Mouse (Mus musculus): ENCODE measurements around the gene Olfml3. TPM values are rescaled to one million over a fixed set of nuclear protein-coding genes. Genes with fewer than 3 reads are reported as not detected.
A peak's percentile ranks its signal among the peaks of the same experiment; 100 is the strongest.

The Olfml3 gene
- polyA plus RNA-seq, 1 experiment from 2014 or later, result 27.7 TPM

DNA sequence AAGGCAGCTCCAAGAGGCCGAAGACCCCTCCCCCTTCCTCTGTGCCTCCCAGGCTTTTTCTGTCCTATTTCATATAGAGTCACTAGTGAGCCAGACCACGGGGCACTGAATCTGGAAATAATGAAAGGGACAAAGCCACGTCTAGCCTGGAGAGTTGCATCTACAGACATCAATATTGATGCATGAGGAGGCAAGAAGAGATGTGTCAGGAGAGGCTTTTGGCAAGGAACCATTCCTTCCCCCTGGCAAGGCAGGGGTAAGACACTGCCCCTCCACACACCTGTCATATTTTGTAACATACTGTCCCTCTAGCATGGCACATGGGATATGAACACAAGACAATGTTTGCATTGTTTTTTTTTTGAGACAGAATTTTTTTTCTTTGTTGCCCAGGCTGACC lies 11.2 kb downstream of the Olfml3 start:
- H3K27ac ChIP-seq (replicated peaks; ENCODE audit: low read depth, low read length), result no peak overlapping the region
- H3K4me3 ChIP-seq (ENCODE audit: low read depth, low read length), result no peak overlapping the region
- ATAC-seq (ENCODE audit: insufficient number of reproducible peaks, low FRiP score, low TSS enrichment, low read depth) (no peak), DNase-seq (ENCODE audit: low spot score) (no peak)
- H3K9ac ChIP-seq (ENCODE audit: low read length), result no peak overlapping the region
- H3K27me3 ChIP-seq (ENCODE audit: control insufficient read depth, insufficient read depth, low read length), result no peaks in the 10 kb centered on the region
- no peak overlapping the region for H3K4me2 ChIP-seq (ENCODE audit: low read depth, severe bottlenecking)
- no peaks in the 10 kb centered on the region for H3K9me3 ChIP-seq (ENCODE audit: control insufficient read depth, low read length)
- 33% methylated on average over 3 of the region's 3 CpGs for WGBS
- H3K4me1 ChIP-seq (ENCODE audit: control insufficient read depth, insufficient read depth, low read length), result peaks cover 4% of the 10 kb centered on the region; the same call in 1 of the 2 replicates
- H3K36me3 ChIP-seq (ENCODE audit: control insufficient read depth, insufficient read depth, low read length), result no peaks in the 10 kb centered on the region

DNA sequence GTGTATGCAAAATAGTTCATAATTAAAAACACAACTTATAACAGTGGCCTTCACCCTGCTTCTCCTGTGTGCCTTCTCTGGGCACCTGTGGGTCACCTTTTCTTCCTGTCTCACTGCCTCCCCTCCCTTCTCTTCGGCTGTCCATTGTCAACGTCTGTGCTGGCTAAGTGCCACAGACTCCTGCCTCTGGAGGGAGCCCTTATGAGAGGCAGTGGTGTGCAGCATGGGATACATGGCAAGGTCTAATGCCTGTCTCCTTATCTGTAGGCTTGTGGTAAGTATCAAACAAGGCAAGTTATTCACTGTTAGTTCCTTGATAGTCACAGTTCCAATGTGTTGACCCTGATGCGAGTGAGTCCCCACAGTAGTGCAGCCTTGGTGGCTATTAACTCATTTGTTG lies 13.7 kb downstream of the Olfml3 start:
- Histone ChIP-seq H3K9me3 (ENCODE audit: control insufficient read depth, low read length) (no peaks in the 10 kb centered on the region), H3K4me3 (ENCODE audit: low read depth, low read length) (no peak overlapping the region), H3K4me1 (ENCODE audit: control insufficient read depth, insufficient read depth, low read length) (peaks cover 4% of the 10 kb centered on the region; the same call in 1 of the 2 replicates), H3K4me2 (ENCODE audit: low read depth, severe bottlenecking) (no peak overlapping the region), H3K9ac (ENCODE audit: low read length) (no peak overlapping the region), H3K27me3 (ENCODE audit: control insufficient read depth, insufficient read depth, low read length) (no peaks in the 10 kb centered on the region), H3K27ac (replicated peaks; ENCODE audit: low read depth, low read length) (no peak overlapping the region), H3K36me3 (ENCODE audit: control insufficient read depth, insufficient read depth, low read length) (no peaks in the 10 kb centered on the region)
- DNase-seq (ENCODE audit: low spot score) (no peak), ATAC-seq (ENCODE audit: insufficient number of reproducible peaks, low FRiP score, low TSS enrichment, low read depth) (no peak)
- 66% methylated on average over 3 of the region's 3 CpGs for WGBS

DNA sequence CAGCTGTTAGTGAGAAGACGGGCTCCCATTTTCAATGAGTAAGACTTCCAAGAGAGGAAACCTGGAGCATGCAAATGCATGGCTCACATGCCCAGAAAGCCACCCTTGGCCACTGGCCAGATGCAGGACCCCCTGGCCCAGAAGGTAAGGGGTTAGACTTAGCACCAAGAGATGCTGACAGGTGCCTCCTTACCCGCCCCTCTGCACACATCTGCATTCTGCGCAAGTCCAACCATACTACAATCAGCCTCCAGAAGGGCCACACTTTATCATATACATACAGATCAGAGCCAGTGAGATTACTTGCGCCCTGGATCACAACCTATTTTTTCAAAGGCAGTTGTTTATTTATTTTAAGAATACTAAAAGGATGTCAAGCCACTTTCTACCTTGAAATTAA lies 19.1 kb downstream of the Olfml3 start:
- no peak overlapping the region for H3K27ac ChIP-seq (replicated peaks; ENCODE audit: low read depth, low read length)
- DNase-seq (ENCODE audit: low spot score), result no peak
- no peak overlapping the region for H3K9ac ChIP-seq (ENCODE audit: low read length)
- peaks cover 7% of the 10 kb centered on the region; the same call in 1 of the 2 replicates for H3K4me1 ChIP-seq (ENCODE audit: control insufficient read depth, insufficient read depth, low read length)
- no peak for ATAC-seq (ENCODE audit: insufficient number of reproducible peaks, low FRiP score, low TSS enrichment, low read depth)
- H3K4me2 ChIP-seq (ENCODE audit: low read depth, severe bottlenecking), result no peak overlapping the region
- no peaks in the 10 kb centered on the region for H3K27me3 ChIP-seq (ENCODE audit: control insufficient read depth, insufficient read depth, low read length)
- H3K9me3 ChIP-seq (ENCODE audit: control insufficient read depth, low read length), result no peaks in the 10 kb centered on the region
- no peak overlapping the region for H3K4me3 ChIP-seq (ENCODE audit: low read depth, low read length)
- H3K36me3 ChIP-seq (ENCODE audit: control insufficient read depth, insufficient read depth, low read length), result no peaks in the 10 kb centered on the region
- 95% methylated on average over 4 of the region's 4 CpGs for WGBS

DNA sequence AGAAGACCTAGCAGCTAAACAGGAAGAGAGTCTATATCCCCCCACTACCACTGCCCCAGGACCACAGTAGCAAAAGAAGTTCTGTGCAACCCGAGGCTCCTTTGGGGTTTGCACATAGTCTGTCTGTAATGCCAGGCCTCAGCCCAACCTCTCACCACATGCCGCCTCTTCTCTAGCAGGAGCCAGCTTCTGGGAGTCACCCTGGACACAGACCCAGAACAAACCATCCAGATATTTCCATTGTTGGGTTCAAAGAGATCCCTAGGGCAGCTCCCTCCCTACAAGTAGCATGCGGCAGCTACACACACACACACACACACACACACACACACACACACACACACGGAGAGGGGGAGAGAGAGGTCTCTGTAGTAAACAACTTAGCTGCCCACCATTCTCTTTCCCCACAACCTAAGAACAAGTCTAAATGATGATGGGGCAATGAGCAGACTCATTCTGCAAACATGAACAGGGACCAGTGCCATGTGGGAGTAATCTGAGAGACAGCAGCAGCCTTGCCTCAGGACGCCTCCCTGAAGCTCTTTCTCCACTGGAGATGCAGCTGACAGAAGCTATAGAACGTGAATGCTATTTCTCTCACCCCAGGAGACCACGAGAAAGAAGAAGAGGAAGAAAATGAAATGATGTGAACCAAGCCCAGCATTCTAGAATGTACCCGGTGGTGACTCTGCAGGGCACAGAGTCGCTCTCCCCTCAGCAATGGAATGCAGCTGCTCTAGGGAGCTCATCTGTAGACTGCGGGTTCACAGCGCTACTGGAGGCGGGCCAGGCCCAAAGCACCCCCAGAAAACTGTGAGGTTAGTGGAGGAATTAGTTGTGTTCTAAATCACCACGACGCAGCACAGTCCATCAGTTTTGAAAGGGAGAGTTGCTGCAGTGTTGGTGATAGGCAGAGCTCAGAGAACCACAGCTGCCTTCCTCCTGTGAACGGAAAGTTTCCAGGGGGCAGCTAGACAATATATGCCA lies 20.7 kb downstream of the Olfml3 start:
- Histone ChIP-seq H3K27ac (replicated peaks; ENCODE audit: low read depth, low read length) (no peak overlapping the region), H3K4me2 (ENCODE audit: low read depth, severe bottlenecking) (no peak overlapping the region), H3K9me3 (ENCODE audit: control insufficient read depth, low read length) (no peaks in the 10 kb centered on the region), H3K27me3 (ENCODE audit: control insufficient read depth, insufficient read depth, low read length) (no peaks in the 10 kb centered on the region), H3K9ac (ENCODE audit: low read length) (no peak overlapping the region), H3K4me3 (ENCODE audit: low read depth, low read length) (no peak overlapping the region), H3K4me1 (ENCODE audit: control insufficient read depth, insufficient read depth, low read length) (peaks cover 7% of the 10 kb centered on the region; the same call in 1 of the 2 replicates), H3K36me3 (ENCODE audit: control insufficient read depth, insufficient read depth, low read length) (no peaks in the 10 kb centered on the region)
- ATAC-seq (ENCODE audit: insufficient number of reproducible peaks, low FRiP score, low TSS enrichment, low read depth) (no peak), DNase-seq (ENCODE audit: low spot score) (no peak)
- WGBS, result 63% methylated on average over 15 of the region's 15 CpGs

DNA sequence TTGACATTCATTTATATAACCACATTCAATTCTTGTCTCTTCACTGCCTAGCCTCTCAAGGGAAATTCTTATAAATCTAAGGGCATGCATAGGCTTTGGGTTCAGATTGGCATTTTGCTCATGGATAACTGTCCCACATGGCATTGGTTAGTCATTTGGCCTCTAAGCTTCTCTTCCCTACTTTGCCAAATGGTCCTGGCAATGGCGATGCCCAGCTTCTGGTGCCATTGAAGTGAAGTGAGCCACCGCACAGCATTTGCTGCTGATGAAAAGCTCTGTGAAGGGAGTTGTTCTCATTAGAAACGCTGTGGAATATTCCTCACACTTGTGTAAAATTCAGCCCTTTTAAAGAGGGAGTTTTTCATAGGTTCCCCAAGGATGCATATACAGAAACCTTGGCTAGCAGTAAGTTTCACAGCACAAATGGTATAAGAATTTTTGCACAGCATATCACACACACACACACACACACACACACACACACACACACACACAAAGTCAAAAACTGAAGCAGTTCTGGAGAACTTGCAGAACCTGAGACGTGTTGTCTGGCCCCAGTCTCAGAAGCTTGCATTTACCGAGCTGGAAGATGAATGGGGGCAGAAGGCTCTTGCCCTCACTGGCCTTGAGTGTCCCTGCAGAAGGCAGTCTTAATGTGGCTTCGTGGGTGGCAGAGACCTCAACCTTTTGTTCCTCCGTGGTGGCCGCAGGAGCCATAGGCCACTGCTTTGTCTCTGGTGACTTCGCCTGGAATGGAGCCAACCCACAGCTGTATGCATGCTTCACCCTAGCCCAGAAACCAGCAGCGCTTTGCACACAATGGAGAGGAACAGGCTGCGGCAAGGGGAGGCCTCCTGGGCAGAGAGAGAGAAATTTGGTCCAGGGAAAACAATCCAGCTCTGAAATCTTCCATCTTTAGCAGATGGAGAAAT lies 21.8 kb downstream of the Olfml3 start:
- no peaks in the 10 kb centered on the region for H3K36me3 ChIP-seq (ENCODE audit: control insufficient read depth, insufficient read depth, low read length)
- H3K4me3 ChIP-seq (ENCODE audit: low read depth, low read length), result no peak overlapping the region
- H3K9me3 ChIP-seq (ENCODE audit: control insufficient read depth, low read length), result no peaks in the 10 kb centered on the region
- no peak overlapping the region for H3K9ac ChIP-seq (ENCODE audit: low read length)
- no peak for ATAC-seq (ENCODE audit: insufficient number of reproducible peaks, low FRiP score, low TSS enrichment, low read depth)
- WGBS, result 51% methylated on average over 11 of the region's 11 CpGs
- no peak for DNase-seq (ENCODE audit: low spot score)
- no peak overlapping the region for H3K4me2 ChIP-seq (ENCODE audit: low read depth, severe bottlenecking)
- no peak overlapping the region for H3K27ac ChIP-seq (replicated peaks; ENCODE audit: low read depth, low read length)
- peaks cover 7% of the 10 kb centered on the region; the same call in 1 of the 2 replicates for H3K4me1 ChIP-seq (ENCODE audit: control insufficient read depth, insufficient read depth, low read length)
- H3K27me3 ChIP-seq (ENCODE audit: control insufficient read depth, insufficient read depth, low read length), result no peaks in the 10 kb centered on the region

DNA sequence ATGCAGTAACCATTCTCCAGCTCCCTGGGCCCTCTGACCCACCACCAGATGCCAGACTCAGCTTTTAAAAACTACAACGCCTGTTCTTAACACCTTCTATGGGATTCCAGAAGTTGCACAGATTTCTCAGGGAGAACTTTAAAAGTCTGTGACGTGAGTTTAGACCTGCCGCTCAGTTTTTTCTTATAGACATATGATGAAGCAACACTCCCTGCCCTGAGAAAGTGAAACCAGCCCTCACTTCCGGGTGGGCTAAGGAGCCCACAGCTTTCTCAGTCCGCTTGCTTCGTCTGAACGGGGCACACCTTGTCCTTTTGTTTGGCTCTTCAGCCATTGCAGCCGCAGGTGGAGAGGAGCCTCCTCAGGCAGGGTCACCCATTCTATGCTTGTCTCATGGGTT lies 22.9 kb downstream of the Olfml3 start:
- Histone ChIP-seq H3K36me3 (ENCODE audit: control insufficient read depth, insufficient read depth, low read length) (no peaks in the 10 kb centered on the region), H3K9ac (ENCODE audit: low read length) (no peak overlapping the region), H3K4me1 (ENCODE audit: control insufficient read depth, insufficient read depth, low read length) (peaks cover 7% of the 10 kb centered on the region; the same call in 1 of the 2 replicates), H3K27me3 (ENCODE audit: control insufficient read depth, insufficient read depth, low read length) (no peaks in the 10 kb centered on the region), H3K27ac (replicated peaks; ENCODE audit: low read depth, low read length) (no peak overlapping the region), H3K4me2 (ENCODE audit: low read depth, severe bottlenecking) (no peak overlapping the region), H3K9me3 (ENCODE audit: control insufficient read depth, low read length) (no peaks in the 10 kb centered on the region), H3K4me3 (ENCODE audit: low read depth, low read length) (no peak overlapping the region)
- no peak for DNase-seq (ENCODE audit: low spot score)
- no peak for ATAC-seq (ENCODE audit: insufficient number of reproducible peaks, low FRiP score, low TSS enrichment, low read depth)
- WGBS, result 81% methylated on average over 8 of the region's 8 CpGs

DNA sequence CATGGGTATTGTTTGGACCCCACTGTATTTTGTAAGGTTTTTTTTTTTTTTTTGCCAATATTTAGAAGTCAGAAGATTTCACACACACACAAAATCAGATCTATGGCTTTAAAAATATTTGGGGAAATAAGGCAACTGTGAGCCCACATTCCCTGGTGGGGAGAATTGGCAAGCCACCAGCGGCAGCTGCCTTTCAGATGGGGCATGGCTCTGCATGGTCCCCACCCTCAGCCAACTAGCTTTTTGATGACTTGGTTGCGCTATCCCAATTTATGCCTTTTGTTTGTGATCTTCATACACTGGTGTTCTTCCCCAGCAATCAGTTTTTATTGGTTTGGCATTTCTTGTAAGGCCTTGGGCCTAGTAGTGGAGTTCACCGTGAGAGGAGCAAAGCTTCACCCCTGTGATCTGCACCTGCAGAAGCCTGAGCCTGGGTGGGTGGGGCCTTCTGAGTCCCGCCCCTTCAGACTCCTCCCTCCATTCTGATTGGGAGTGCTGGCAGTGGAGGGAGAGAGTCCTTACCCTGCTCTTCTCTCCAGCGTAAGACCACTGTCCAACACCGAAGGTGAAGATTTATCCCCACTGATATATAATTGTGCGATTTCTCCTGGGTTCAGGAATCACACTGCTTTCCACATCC lies 23.4 kb downstream of the Olfml3 start:
- Histone ChIP-seq H3K4me1 (ENCODE audit: control insufficient read depth, insufficient read depth, low read length) (peaks cover 7% of the 10 kb centered on the region; the same call in 1 of the 2 replicates), H3K36me3 (ENCODE audit: control insufficient read depth, insufficient read depth, low read length) (no peaks in the 10 kb centered on the region), H3K9me3 (ENCODE audit: control insufficient read depth, low read length) (no peaks in the 10 kb centered on the region), H3K9ac (ENCODE audit: low read length) (no peak overlapping the region), H3K27ac (replicated peaks; ENCODE audit: low read depth, low read length) (no peak overlapping the region), H3K4me3 (ENCODE audit: low read depth, low read length) (no peak overlapping the region), H3K4me2 (ENCODE audit: low read depth, severe bottlenecking) (no peak overlapping the region), H3K27me3 (ENCODE audit: control insufficient read depth, insufficient read depth, low read length) (no peaks in the 10 kb centered on the region)
- DNase-seq (ENCODE audit: low spot score) (no peak), ATAC-seq (ENCODE audit: insufficient number of reproducible peaks, low FRiP score, low TSS enrichment, low read depth) (no peak)
- 73% methylated on average over 7 of the region's 7 CpGs for WGBS

DNA sequence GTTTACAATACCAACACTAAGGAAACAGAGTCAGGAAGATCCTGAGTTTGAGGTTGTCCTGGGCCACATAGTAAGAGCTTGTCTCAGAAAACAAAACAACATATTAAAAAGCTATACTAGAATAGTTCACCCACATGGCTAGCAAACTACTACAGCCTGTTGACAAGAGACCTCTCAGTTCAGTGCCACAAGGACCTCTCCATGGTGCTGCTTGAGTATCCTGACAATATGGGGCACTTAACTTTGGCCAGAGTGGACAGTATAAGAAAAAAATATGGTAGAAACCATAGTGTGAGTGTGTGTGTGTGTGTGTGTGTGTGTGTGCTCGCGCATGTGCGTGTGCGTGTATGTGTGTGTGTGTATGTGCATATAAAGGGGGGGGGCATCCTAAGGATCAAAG lies 25.6 kb downstream of the Olfml3 start:
- ATAC-seq (ENCODE audit: insufficient number of reproducible peaks, low FRiP score, low TSS enrichment, low read depth), result no peak
- no peak overlapping the region for H3K4me2 ChIP-seq (ENCODE audit: low read depth, severe bottlenecking)
- WGBS, result 87% methylated on average over 4 of the region's 4 CpGs

More for the DNA sequence above, 25.6 kb downstream of the Olfml3 start:
- H3K4me3 ChIP-seq (ENCODE audit: low read depth, low read length), result no peak overlapping the region
- no peaks in the 10 kb centered on the region for H3K36me3 ChIP-seq (ENCODE audit: control insufficient read depth, insufficient read depth, low read length)
- H3K27me3 ChIP-seq (ENCODE audit: control insufficient read depth, insufficient read depth, low read length), result no peaks in the 10 kb centered on the region
- H3K9ac ChIP-seq (ENCODE audit: low read length), result no peak overlapping the region
- H3K9me3 ChIP-seq (ENCODE audit: control insufficient read depth, low read length), result no peaks in the 10 kb centered on the region
- peak; percentile 33 for DNase-seq (ENCODE audit: low spot score)
- H3K4me1 ChIP-seq (ENCODE audit: control insufficient read depth, insufficient read depth, low read length), result peaks cover 7% of the 10 kb centered on the region; the same call in 1 of the 2 replicates
- no peak overlapping the region for H3K27ac ChIP-seq (replicated peaks; ENCODE audit: low read depth, low read length)

Data from limb, embryonic 11.5 days (tissue).